Mouse (Mus musculus): ENCODE results near the gene Ttc38. TPM values are rescaled to one million over a fixed set of nuclear protein-coding genes. Genes with fewer than 3 reads are reported as not detected.
"Not testable (repeated sequence)": the region's sequence is repeated elsewhere in the genome, so short reads cannot be mapped to it uniquely, and the experiment has no call there.

Gene Ttc38
- total and polyA plus RNA-seq, 2 experiments from 2014 or later, result 2.0 to 5.4 TPM

- Histone ChIP-seq H3K27ac (peak within 1 kb of the TSS; percentile 90), H3K4me3 (ENCODE audit: low read length) (peak within 1 kb of the TSS; percentile 60), H3K4me1 (ENCODE audit: insufficient read depth, low read length) (peaks cover 4% of the 10 kb centered on the region; the same call in 1 of the 2 replicates), H3K36me3 (ENCODE audit: insufficient read depth, low read length) (no peaks in the 10 kb centered on the region), H3K9me3 (ENCODE audit: low read length) (no peaks in the 10 kb centered on the region), H3K9ac (replicated peaks; ENCODE audit: low read length) (peak within 1 kb of the TSS; percentile 73), H3K27me3 (ENCODE audit: insufficient read depth, low read length) (no peaks in the 10 kb centered on the region), H3K4me2 (ENCODE audit: low read depth, low read length) (peak within 1 kb of the TSS; percentile 86)
- ATAC-seq (peak; percentile 99), DNase-seq (ENCODE audit: low spot score) (peak; percentile 99)
- TF ChIP-seq CTCF (IDR thresholded peaks at IDR 0.05; ENCODE audit: low read depth), result no peak
- under 1% methylated on average over 42 of the region's 42 CpGs for WGBS
Measured at GRCm38 (mm10) chr15:85859490-85860031, 27.5 kb downstream of the Ttc38 start, which contains the start of gene Gtse1. Gene Gtse1, plus strand, starts transcription at chr15:85859745.

- not testable (repeated sequence) for H3K9ac ChIP-seq (replicated peaks; ENCODE audit: low read length); H3K27ac ChIP-seq; H3K4me2 ChIP-seq (ENCODE audit: low read depth, low read length); H3K36me3 ChIP-seq (ENCODE audit: insufficient read depth, low read length); H3K4me3 ChIP-seq (ENCODE audit: low read length); ATAC-seq; H3K9me3 ChIP-seq (ENCODE audit: low read length); H3K27me3 ChIP-seq (ENCODE audit: insufficient read depth, low read length); DNase-seq (ENCODE audit: low spot score); H3K4me1 ChIP-seq (ENCODE audit: insufficient read depth, low read length)
- 94% methylated on average over 7 of the region's 7 CpGs for WGBS
Measured at GRCm38 (mm10) chr15:85865913-85866312, 33.8 kb downstream of the Ttc38 start.

- no peak overlapping the region for H3K4me2 ChIP-seq (ENCODE audit: low read depth, low read length)
- H3K27me3 ChIP-seq (ENCODE audit: insufficient read depth, low read length), result no peaks in the 10 kb centered on the region
- H3K27ac ChIP-seq, result no peak overlapping the region
- H3K9me3 ChIP-seq (ENCODE audit: low read length), result no peaks in the 10 kb centered on the region
- ATAC-seq (peak; percentile 71), DNase-seq (ENCODE audit: low spot score) (peak; percentile 80)
- H3K4me1 ChIP-seq (ENCODE audit: insufficient read depth, low read length), result no peaks in the 10 kb centered on the region
- H3K36me3 ChIP-seq (ENCODE audit: insufficient read depth, low read length), result no peaks in the 10 kb centered on the region
- WGBS, result 48% methylated on average over 6 of the region's 6 CpGs
- H3K4me3 ChIP-seq (ENCODE audit: low read length), result no peak overlapping the region
- H3K9ac ChIP-seq (replicated peaks; ENCODE audit: low read length), result no peak overlapping the region
- TF ChIP-seq CTCF (IDR thresholded peaks at IDR 0.05; ENCODE audit: low read depth), result peak; percentile 93
Measured at GRCm38 (mm10) chr15:85867696-85868095, 35.6 kb downstream of the Ttc38 start.

- ATAC-seq (no peak), DNase-seq (ENCODE audit: low spot score) (no peak)
- Histone ChIP-seq H3K4me1 (ENCODE audit: insufficient read depth, low read length) (peaks cover 14% of the 10 kb centered on the region; the same call in 1 of the 2 replicates), H3K9me3 (ENCODE audit: low read length) (no peaks in the 10 kb centered on the region), H3K4me2 (ENCODE audit: low read depth, low read length) (no peak overlapping the region), H3K27me3 (ENCODE audit: insufficient read depth, low read length) (no peaks in the 10 kb centered on the region), H3K9ac (replicated peaks; ENCODE audit: low read length) (no peak overlapping the region), H3K27ac (no peak overlapping the region), H3K36me3 (ENCODE audit: insufficient read depth, low read length) (peaks cover under 1% of the 10 kb centered on the region), H3K4me3 (ENCODE audit: low read length) (no peak overlapping the region)
- 91% methylated on average over 7 of the region's 7 CpGs for WGBS
- TF ChIP-seq CTCF (IDR thresholded peaks at IDR 0.05; ENCODE audit: low read depth), result no peak
Measured at GRCm38 (mm10) chr15:85877336-85877735, 45.2 kb downstream of the Ttc38 start.

GRCm38 (mm10) chr15:85878848-85879497 lies 46.9 kb downstream of the Ttc38 start, which contains the start of gene Trmu:
Gene Trmu, plus strand, starts transcription at chr15:85879312.
- Histone ChIP-seq H3K36me3 (ENCODE audit: insufficient read depth, low read length) (peaks cover 16% of the 10 kb centered on the region), H3K9ac (replicated peaks; ENCODE audit: low read length) (peak within 1 kb of the TSS; percentile 78), H3K4me2 (ENCODE audit: low read depth, low read length) (peak within 1 kb of the TSS; percentile 89), H3K4me3 (ENCODE audit: low read length) (peak within 1 kb of the TSS; percentile 61), H3K27me3 (ENCODE audit: insufficient read depth, low read length) (no peaks in the 10 kb centered on the region), H3K4me1 (ENCODE audit: insufficient read depth, low read length) (peaks cover 14% of the 10 kb centered on the region; the same call in 1 of the 2 replicates), H3K9me3 (ENCODE audit: low read length) (no peaks in the 10 kb centered on the region), H3K27ac (peak within 1 kb of the TSS; percentile 93)
- WGBS, result under 1% methylated on average over 48 of the region's 50 CpGs
- DNase-seq (ENCODE audit: low spot score) (peak; percentile 97), ATAC-seq (peak; percentile 97)
- TF ChIP-seq CTCF (IDR thresholded peaks at IDR 0.05; ENCODE audit: low read depth), result peak; percentile 77

- H3K4me3 ChIP-seq (ENCODE audit: low read length), result peak overlapping the region; percentile 61
- no peak; the same call in 1 of the 2 replicates for ATAC-seq
- under 1% methylated on average over 18 of the region's 18 CpGs for WGBS
- H3K36me3 ChIP-seq (ENCODE audit: insufficient read depth, low read length), result peaks cover 16% of the 10 kb centered on the region
- DNase-seq (ENCODE audit: low spot score), result no peak
- H3K9ac ChIP-seq (replicated peaks; ENCODE audit: low read length), result peak overlapping the region; percentile 78
- TF ChIP-seq CTCF (IDR thresholded peaks at IDR 0.05; ENCODE audit: low read depth), result no peak
- H3K27me3 ChIP-seq (ENCODE audit: insufficient read depth, low read length), result no peaks in the 10 kb centered on the region
- peak overlapping the region; percentile 93 for H3K27ac ChIP-seq
- H3K9me3 ChIP-seq (ENCODE audit: low read length), result no peaks in the 10 kb centered on the region
- peaks cover 14% of the 10 kb centered on the region; the same call in 1 of the 2 replicates for H3K4me1 ChIP-seq (ENCODE audit: insufficient read depth, low read length)
- peak overlapping the region; percentile 89 for H3K4me2 ChIP-seq (ENCODE audit: low read depth, low read length)
Measured at GRCm38 (mm10) chr15:85879498-85879895, 47.4 kb downstream of the Ttc38 start.

GRCm38 (mm10) chr15:85885606-85886005 lies 53.5 kb downstream of the Ttc38 start:
- no peak overlapping the region for H3K4me3 ChIP-seq (ENCODE audit: low read length)
- no peaks in the 10 kb centered on the region for H3K9me3 ChIP-seq (ENCODE audit: low read length)
- no peak overlapping the region for H3K9ac ChIP-seq (replicated peaks; ENCODE audit: low read length)
- DNase-seq (ENCODE audit: low spot score), result no peak
- 96% methylated on average over 5 of the region's 5 CpGs for WGBS
- no peak for ATAC-seq
- no peak overlapping the region for H3K4me2 ChIP-seq (ENCODE audit: low read depth, low read length)
- no peaks in the 10 kb centered on the region for H3K27me3 ChIP-seq (ENCODE audit: insufficient read depth, low read length)
- no peak overlapping the region for H3K27ac ChIP-seq
- H3K36me3 ChIP-seq (ENCODE audit: insufficient read depth, low read length), result peaks cover 30% of the 10 kb centered on the region
- no peak for TF ChIP-seq CTCF (IDR thresholded peaks at IDR 0.05; ENCODE audit: low read depth)
- peaks cover 4% of the 10 kb centered on the region; the same call in 1 of the 2 replicates for H3K4me1 ChIP-seq (ENCODE audit: insufficient read depth, low read length)
